Mouse (Mus musculus) cerebellum, postnatal 25 days (tissue): Measurements from ENCODE around the gene Emp2.
A peak's percentile ranks its signal among the peaks of the same experiment; 100 is the strongest.

Experiments
- DNase-seq, 2 experiments: peaks; one replicate each; pipeline ENCODE4 v3.0.0; 2021; ENCODE audit warnings: mixed read lengths in 2 of 2

Emp2 gene

DNA sequence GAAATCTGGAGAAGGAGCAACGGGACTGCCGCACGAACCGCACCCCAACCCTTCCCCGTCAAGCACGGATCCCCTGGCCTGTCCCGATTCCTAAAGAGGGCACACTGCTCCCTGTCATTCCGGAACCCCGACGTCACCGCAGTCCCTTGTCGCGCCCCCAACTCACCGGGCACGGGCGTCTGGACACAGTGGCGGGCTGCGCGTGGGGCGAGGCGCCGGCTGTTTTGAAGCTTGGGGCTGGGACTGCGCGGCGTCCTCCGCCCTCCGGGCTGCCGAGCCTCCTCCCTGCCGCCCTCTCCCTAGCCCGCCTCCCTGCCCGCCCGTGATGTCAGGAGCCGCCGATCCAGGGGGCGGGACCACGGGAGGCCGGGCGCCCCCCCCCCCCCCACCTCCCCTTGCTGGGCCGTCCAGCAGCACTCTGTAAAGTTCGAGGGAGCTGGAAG is at the start of gene Emp2:
TSS of gene Emp2 (minus strand) at position 323 of the 443 bp plus-strand sequence.
- DNase-seq, result peak in 1 of 2 experiments; percentile 21

DNA sequence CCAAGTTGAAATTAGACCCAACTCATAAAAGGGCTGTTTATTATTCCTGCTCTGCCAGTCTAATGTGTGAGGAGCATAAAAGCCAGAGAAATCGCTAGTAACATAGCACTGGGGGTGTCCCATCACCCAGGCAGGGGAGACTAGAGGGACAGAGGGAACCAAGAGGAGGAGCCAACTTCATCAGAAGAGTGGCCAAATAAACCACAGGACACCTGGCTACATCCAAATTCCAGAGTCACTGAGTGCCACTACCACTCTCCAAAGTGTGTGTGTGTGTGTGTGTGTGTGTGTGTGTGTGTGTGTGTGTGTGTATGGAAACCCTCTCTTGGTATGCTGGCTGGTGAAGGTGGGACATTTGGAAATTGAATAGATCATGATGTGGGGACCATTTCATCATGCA is 49.3 kb upstream of the Emp2 start:
- peak in 1 of 2 experiments; percentile 15 for DNase-seq

DNA sequence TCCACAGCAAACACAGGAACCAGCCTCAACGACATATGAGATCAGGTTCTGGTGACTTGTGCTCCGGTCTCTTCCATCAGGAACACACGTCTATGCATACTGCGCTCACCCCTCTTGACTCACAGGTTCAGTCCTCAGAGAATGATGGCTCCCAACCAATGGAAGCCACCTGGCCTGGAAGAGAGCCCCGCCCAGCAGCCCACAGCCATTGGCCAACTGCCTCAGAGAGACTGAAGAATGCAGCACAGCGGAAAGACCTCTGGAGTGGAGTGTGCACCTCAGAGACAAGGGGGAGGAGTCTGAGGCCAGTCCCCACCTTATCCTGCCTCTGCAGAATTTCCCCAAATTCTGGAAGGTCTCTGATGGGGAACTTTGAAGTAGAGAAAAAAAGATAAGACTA is 45.5 kb upstream of the Emp2 start:
- DNase-seq, result no peak

DNA sequence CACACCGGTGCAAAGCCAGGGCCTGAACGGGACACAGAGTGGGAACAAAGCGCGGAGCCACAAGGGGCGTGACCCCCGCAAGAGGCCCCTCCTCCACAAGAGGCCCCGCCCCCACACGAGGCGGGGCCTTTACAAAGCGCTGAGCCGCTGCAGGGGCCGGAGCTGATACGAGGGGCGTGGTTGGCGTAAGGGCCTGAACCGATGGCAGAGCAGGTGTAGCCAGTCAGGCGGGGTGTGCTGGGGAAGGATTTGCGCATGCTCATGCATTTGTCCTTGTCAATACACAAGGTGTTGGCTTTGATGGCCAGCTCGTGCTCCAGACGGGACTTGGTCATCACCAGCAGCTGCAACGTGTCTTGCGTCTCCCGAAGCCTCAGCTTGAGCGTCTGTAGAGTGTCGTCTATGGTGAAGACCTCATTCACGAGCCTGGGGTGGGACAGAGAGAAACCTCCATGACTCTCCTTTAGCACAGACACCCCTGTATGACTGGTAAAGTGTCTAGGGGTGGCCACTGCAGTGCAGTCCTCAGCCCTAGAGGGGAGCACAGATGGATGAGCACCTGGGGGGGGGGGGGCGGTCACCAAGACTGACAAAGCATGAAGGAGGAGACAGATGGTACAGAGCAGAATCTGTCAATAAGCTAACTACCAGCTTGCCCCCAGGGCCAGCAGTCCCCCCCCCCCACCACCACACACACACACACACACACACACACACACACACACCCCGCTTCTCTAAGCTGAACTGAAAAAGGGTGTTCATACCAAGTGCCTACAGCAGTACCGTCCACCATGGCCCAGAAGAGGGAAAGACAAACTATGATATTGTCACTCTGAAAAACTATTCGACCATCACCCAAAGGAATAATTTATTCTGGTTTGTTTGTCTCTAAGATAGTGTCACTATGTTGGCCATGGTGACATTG is 44.5 kb upstream of the Emp2 start:
- DNase-seq, result peak in 1 of 2 experiments; percentile 29

DNA sequence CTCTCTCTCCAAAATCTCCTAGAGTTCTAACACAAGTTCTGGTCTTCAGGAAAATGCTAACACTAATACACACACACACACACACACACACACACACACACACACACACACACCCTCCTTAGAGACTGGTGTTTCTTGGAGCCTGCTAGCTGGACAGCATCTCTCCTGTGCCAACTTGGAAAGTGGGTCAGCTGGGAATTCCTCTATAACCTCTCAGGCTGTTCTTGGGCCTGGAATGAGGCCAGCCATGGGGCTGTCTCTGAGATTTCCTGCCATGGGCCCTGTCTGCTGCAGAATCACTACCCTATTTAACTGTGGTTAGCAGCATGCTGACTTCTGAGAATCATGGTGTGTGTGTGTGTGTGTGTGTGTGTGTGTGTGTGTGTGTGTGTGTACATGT is 41.2 kb upstream of the Emp2 start:
- peak; percentile 29 to 64 for DNase-seq

DNA sequence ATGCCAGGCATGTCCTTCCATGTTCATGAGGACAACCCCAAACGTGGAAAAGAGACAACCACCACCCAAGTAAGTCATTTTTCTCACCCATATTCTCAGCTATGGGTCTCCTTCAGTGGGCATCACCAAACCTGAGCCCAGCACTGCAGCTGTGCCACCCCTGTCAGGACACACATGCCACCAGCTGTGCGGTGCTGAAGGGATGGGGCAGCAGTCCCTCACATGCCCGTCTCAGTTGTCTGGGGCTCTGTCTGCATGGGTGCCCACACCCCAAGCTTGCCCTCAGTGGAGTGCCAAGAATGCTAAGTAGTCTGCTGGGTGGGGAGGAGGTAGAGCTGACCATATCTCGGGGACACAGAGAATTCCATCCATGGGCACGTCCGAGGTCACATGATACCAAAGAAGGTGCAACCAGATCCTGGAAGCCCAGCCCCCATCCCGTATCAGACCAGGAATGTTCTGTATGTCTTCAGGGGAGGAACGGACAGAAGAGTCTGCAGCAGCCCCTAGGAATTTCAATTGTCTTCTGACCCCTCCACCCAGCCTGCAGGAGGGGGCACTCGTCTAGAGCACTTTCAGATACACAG is 37.4 kb upstream of the Emp2 start:
- DNase-seq, result no peak

DNA sequence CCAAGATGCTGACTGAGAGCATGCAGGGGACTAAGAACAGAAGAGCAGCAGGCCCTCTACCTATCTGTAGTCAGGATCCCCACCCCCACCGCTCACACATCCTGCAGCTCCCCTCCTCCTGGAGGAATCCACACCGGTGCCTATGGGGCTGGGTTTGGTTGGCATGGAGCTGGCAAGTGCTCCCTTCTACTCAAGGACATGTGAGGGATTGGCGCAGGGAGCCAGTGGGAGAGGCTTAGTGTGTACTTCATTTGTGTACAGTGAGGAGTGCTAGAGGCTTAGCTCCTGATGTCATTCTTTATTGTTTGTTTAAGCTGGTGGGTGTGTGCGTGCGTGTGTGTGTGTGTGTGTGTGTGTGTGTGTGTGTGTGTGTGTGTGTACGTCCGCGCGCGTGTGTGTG is 36.1 kb upstream of the Emp2 start:
- no peak for DNase-seq

DNA sequence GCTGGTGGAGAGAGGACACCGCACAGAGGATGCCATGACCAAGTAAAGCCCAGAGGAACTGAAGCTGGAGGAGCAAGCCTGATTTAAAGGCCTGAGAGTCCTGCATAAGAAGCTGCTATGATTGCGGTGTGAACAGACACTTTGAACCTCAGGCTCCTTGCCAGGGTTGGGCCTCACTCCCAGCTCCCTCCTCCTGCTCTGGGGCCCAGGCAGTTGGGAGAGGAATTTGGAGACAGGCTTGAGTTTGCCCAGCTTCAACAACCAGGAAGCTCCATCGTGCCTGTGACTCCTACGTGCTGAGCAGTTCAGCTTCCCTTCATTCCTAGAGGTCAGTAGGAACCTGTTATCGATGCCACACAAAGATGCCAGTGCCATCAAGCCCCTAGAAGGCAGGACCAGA is 35.7 kb upstream of the Emp2 start:
- DNase-seq, result no peak

DNA sequence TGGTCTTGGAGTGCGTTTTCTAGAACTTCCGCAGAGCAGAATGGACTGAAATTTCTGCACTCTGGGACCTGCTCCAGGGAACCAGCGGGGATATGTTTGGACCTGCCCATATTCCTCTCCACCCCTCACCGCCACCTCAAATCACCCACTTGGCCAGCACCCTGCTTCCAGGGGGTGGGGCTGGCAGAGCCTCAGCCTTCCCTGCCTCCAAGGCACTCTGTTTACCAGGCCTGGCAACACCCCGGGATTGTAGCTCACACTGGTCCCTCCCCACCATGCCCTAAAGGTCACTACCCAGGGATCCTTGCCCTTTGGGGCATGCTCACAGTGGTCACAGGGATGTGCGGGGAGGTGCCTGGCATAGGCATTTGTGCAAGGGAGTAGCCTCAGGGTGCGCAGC is 33.8 kb upstream of the Emp2 start:
- DNase-seq, result peak in 1 of 2 experiments; percentile 12

DNA sequence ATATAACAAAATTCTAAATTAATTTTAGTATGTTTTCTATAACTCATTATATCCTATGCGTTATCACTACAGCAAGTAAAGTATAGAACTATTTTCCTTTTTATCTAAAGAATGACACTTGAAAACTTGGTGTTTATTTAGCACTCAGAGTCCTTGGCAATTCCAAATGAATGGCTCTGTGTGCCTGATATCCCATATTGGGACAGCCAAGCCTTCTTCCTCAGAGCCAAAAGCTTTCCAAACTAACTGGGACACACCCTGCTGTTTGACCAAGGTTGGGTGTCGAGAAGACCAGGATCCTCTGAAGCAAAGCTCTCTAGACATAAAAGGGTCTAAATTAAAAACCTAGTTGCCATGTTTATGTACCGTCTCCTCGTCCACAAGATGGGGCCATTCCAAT is 27.3 kb upstream of the Emp2 start:
- DNase-seq, result no peak

DNA sequence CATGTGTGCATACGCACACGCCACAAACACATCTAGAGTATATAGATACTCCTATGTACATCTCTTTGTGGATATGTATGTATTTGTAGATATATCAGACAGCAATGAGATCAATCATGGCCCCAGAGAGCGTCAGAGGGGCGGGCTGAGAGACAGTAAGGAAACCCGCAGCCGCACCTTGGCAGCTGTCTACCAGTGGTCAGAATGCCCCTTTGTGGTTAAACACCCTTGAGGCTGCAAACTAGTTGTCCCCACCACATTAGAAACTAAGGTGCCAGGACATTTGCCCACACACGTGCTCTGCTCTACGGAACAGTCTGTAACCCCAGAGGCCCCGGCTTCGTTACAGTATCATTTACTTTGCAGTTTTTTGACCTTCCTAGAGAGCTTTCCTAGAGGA is 26.2 kb upstream of the Emp2 start:
- DNase-seq, result no peak

DNA sequence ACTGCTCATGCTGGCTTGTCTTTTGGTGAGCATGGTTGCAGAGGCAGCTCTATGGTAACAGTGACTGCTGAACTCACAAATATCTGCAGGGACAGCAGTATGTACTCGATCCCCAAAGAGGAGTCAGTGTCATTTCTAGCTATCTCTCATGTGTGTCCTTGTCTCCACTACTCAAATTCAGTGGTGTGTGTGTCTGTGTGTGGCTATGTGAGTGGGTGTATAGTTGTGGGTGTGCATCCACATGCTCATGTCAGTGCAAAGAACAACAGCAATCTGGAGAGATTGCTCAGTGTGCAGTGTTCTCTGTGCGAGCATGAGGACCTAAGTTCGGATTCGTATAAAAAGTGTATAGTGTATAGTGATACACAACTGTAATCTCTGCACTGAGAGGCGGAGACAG is 24.8 kb upstream of the Emp2 start:
- no peak for DNase-seq

DNA sequence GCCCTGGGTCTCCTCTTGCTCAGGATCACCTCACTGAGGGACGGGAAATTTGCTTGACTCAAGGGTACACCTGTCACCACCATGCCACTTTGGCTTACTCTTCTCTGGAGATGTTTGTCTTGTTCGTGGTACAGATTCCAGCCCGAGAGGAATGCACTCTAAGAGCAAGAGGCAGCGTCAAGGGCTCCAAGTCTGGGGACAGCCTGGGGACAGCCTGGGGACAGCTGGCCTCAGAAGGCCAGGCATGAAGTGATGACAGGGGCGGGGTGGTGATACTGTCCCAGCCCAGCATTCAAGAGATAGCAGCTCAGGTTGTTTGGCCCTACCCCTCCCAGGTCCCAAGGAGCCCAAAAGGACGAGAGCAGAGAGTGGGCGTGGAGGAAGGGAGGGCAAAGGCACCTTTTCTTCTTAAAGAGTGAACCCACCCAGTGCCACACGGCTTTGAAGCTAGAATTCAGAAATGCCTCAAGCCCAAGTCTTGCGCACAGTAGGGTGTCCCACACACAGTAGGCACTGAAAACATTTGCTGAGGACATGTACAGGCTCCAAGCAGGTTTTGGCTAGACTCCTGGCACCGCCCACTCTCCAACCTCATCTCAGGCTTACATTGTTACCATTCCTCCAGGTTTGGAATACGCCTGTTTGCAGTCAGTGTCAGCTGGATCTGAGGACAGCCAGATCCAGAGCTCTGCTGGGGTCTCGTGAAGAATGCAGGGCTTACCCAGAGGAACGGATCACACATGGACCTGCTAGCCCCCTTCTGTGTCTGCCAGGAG is 23.8 kb upstream of the Emp2 start:
- no peak for DNase-seq

DNA sequence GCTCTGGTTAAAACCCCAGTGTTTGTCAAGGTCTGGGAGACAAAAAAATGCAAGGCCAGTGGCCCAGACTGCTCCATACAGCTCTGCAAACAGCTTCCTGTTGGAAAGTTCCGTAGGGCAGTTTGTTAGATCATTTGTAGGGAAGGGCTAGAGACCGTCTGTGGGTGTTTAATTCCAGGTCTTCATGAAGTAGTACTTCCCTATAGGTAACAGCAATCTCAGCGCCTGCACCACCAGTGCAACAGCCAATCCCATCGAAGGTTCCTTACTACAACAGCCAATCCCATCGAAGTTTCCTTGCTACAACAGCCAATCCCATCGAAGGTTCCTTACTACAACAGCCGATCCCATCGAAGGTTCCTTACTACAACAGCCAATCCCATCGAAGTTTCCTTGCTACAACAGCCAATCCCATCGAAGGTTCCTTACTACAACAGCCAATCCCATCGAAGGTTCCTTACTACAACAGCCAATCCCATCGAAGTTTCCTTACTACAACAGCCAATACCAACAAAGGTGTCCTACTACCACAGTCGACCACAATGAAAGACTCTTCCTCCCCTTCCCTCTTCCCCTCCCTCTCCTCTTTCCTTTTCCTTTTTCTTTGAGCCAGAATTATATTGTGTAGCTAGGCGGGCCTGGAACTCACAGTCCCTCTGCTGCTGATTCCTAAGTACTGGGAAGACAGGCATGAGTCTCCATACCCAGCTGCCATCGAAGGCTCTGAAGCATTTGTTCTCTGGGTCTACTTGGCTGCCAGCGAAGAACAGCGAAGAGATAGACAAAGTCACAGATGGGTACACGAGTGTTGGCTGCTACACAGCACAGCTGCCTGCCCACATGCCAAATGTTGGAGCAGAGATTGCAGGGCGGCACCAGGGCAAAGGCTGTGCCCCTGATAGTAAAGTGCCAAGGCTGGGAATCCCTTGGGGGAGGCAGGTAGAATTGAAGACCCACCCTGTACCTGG is 23.0 kb upstream of the Emp2 start:
- no peak for DNase-seq

DNA sequence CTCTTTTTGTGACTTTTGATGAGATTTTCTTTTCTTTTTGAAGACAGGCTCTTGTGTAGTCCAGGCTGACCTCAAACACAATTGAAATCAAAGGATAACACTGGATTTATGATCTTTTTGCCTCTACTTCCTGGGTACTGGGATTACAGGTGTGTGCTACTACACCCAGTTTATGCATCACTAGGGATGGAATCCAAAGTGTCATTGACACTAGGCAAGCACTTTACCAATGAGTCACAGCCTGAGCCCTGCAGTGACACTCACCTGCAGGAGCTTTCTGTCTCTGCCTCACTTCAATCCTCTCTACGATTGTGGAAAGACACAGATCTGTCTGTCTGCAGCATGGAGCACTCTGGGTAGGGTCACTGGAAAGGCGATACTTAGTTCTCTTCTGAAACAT is 22.2 kb upstream of the Emp2 start:
- DNase-seq, result no peak

DNA sequence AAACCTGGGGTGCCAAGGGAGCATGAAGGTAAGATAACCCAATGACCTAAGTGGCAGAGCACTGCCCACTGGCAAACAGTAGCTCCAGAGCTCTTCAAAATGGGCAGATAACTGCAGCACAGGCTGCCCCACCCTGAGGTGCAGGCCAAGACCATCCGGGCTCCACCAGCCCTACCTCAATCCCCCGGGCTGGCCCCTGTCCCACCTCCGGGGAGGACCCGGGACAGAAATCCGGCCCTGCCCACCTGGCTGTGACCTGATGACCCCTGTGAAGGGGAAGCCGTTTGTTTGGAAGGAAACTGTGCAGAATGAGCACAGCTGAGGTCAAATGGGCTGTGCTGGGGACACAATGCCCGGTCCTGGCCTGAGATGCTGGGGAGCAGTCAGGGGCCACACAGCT is 19.0 kb upstream of the Emp2 start:
- DNase-seq, result no peak

DNA sequence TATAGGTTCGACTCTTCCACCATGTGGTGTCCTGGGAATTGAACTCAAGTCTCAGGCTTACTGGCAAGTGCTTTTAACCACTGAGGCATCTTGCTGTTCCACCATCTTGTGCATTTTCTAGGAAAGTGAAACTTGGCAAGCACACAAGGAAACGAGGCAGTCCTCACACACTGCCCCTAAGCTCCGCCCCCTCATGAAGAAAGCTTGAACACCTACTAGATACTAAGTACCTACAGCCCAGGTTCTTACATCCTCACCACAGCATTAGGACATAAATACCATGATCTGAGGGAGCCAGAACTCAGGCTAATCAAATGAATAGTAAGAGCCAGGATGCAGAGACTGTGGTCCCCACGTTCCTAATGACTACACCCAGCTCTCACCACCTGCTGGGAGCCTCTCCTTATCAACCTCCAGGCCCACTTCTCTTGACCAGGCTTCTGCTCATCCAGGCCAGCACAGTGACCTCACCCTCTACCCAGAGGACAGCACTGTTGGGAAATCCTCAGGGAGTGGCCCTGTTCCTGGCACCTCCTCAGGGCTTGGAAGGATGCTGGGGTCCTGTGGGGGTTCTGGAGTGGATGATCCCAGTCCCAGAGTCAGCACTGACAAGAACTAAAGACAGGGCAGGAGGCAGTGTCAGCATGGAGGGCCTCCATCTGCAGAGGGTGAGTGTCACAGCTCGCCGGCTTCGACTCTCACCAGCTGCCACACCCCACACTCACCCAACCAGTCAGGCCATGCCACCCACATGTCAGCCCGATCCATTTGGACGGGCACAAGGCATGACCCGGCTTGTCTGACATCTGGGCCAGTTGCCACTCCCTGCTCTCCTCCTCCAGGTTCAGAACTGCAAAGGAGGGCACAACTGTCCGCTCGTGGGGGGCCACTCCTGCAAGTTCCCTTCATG is 17.1 kb upstream of the Emp2 start:
- DNase-seq, result no peak

DNA sequence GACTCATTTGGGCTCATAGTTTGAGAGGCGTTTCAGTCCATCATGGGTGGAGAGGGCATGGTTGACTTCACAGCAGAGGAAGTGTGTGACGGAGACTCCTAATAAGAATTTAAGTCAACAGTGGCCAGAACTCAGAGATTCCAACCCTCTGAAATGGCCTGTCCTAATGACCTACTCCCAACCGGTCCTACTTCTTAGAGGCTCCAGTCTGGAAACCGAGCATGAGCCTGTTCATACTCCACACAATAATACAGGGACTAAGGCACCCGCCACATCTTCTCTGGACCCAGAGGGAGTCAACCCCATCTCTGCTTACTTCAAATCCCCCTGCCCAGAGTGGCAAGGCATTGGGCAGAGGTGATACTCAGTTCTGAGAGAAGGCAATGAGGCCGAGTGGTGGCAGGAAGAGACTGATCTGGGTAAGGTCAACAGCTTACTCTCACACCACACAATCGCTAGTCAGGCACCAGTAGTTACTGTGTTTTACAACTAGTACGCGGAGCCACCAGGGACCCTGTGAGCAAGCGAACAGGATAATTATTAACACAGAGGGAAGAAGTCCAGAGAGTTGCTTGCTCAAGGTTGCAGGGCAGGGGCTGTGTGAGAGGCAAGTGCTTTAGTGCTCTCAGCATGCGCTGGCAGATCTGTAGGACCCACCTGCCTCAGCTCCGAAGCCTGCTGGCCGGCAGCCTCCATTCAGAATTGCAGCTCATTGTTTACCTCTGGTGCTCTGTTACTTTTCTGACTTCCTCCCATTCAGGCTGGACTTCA is 14.0 kb upstream of the Emp2 start:
- no peak for DNase-seq

DNA sequence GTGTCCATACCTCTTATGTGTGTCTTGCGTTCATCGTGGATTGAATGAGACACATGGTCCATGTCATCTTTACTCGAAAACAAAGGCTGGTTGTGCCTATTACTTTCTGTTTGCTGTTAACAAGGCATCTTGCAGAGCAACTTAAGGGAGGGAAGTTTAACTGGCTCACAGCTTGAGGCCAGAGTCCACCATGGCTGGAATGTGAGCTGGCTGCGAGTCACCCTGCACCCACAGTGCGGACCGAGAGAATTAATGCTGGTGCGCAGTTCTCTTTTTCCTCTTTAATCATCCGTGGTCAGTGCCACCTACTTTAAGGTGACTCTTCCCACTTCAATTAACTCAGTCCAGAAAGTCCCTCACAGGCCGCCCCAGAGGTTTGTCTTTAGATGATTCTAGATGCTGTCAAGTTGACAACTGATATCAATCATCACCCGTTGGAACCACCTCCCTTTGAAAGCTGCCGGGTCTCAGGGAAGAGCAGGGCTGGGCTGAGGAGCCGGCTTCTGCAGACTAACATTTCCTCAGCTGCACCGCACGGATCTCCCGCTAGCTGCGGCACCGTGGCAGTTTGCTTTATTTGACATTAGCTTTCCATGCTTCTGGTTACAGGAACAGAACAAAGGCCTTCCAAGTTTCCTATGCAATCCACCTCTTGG is 6.3 kb upstream of the Emp2 start:
- DNase-seq, result no peak

DNA sequence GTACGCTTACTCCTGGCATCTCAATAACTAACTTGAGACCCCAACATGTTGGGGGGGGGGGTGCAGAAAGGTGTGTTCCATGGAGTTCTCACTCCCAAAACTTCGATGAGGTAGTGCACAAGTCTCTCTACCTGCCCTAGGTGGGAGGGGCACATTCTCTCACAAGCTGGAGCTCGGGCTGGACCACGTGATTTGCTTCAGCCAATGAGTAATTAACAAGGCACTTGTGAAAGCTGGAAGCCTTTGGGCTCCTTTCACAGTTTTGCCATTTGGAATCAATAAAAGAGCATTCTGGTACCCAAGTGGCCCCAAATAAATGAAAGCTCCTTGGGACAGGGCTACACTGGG is 3.4 kb upstream of the Emp2 start:
- DNase-seq, result no peak
